Mouse (Mus musculus) urinary bladder, postnatal 4 days (tissue): Measurements from ENCODE around the gene Plekhg1.

Experiments
- DNase-seq, 2 experiments: peaks; one replicate each; pipeline ENCODE4 v3.0.0; 2021 to 2022; ENCODE audit warnings: low spot score in 2 of 2

The Plekhg1 gene

DNA sequence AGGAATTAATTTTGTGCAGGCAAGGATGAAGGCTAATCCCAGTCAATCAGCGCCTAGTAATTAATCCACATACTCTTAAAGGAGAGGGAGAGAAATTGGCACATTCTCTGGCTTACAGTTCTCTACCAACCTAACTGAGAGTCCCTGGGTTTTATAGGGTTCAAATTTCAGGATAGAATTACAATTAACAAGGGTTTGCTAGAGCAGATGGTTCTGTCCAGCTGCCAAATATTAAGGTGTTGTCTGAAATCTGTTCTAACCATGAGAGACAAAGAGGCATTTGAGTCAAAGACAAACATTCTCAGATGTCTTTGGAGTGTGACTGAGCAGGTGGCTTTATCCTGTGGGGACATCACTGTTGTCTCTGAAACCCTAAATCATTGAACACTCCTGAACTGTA lies 87.2 kb downstream of the Plekhg1 start:
- no peak for DNase-seq

DNA sequence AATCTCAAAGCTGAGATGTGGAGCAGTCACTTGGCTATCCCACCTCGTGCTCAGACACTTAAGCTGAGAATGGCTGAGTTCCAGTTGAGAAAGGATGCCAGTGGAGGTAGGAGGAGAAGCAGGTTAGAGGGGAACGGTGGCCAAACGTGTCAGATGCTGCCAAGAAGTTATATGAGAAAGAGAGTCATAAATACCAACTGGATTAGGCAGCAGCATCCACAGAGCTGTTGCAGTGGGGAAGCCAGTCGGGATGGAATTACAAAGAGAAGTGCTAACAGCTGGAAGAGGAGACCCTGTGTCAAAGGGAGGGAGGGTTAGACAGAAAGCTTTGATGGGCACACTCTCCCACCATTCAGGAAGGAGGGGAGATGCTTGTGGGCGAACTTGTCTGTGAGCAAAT lies 89.3 kb downstream of the Plekhg1 start:
- DNase-seq, result no peak

GRCm38 (mm10) chr10:3830618-3831017 lies 90.5 kb downstream of the Plekhg1 start:
- no peak for DNase-seq

DNA sequence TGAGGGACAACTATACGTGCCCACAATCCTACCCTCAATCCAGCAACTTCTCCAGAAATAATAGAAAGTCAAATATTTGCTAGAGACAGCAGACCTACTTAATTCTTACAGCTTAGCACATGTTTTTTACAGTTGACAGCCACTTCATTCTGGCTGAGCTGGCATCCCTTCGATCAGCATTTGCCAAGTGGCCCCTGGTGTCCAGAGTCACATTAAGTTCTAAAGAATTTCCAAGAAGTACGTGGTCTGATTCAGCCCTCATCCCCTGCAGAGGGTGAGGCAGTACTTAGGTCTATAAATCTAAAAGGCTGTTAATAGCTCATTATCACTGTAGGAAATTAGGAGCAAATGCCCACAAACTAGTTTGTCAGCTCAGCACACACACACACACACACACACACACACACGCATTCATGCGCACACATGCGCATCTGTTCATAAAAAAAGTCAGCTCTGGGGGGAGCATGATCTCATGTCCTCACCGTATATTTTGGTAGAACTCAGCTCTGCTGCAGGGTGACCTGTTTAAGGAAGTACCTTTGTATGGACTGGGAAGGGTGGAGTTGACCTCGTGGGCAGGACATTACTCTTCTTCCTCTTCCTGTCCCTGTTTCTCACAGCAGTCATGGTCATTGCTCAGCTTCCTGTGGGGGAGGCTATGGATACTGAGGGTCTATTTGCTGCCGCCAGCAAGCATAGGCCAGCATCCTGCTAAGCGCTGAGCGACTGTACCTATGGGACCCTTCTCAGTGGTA lies 91.6 kb downstream of the Plekhg1 start:
- DNase-seq, result no peak

DNA sequence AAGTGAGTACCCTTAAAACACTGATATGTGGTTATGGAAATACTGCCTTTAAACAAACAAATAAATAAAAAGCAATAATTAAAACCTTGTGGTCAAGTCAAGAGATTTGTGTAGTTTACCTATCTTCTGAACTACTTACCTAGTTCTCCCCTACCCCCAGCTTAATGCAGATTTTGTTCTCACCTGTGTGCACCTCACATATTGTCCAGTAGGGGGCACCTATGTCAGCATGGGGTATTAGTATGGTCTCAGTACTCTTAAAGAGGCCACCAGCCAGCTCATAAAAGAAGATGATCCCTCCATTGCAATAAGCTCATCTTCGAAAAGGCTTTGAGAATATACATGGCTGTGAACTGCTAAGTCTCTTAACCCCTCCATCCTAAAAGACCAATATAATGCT lies 93.9 kb downstream of the Plekhg1 start:
- DNase-seq, result no peak

GRCm38 (mm10) chr10:3834678-3835077 lies 94.5 kb downstream of the Plekhg1 start:
- no peak for DNase-seq

GRCm38 (mm10) chr10:3835616-3836015 lies 95.5 kb downstream of the Plekhg1 start:
- DNase-seq, result peak in 1 of 2 experiments; percentile 31

DNA sequence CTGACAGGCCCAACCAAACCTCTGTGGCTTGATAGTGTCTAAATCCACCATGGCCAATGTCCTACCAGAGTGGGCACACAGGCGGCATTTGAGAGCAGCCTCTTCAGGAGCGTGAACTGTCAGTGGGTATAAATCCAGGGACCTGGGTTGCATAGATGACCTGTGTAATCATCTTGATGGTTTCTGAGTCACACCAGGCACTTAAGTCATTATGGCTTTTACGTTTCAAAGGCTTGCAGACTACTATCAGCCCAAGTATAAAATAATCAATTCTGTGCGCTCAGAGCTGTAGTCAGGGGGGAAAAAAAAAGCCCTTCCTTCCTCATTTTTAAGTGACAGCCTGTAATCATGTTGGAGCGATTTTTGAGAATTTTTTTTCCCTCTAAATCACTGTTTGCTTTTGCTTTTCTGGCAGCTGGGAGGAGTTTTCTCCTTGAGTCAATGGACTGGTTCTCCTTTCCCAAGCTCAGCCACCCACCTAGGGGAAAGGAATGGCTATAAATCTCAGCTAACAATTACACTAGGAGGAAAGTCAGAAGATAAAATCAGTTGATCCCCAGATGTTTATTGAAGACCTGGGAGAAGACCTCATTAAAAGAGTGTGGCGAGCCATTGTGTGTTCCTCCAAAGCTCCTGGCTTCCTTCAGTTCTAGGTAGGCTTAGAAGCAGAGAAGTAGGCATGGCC lies 99.7 kb downstream of the Plekhg1 start:
- DNase-seq, result no peak

GRCm38 (mm10) chr10:3844430-3844829 lies 104.3 kb downstream of the Plekhg1 start:
- no peak for DNase-seq

GRCm38 (mm10) chr10:3847021-3847420 lies 106.9 kb downstream of the Plekhg1 start:
- DNase-seq, result peak in 1 of 2 experiments; percentile 35

DNA sequence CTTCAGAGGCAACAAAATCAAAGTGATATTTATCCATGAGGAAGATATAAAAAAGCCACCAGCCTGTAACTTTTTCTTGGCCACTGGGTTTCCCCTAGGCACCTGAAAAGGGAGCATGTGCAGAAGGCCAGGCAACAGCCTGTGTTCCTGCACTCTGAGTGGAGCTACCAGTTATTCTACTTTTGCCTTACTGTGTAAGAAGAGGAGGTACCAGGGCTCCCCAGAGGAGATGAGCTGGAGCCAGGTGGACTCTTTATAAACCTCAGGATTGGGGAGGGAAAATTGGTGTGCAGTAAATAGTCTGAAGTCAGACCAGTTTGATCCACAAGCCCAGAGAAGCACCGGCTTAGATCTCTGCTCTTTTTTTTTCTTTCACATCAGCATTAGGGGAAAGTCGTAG lies 111.3 kb downstream of the Plekhg1 start:
- no peak for DNase-seq

DNA sequence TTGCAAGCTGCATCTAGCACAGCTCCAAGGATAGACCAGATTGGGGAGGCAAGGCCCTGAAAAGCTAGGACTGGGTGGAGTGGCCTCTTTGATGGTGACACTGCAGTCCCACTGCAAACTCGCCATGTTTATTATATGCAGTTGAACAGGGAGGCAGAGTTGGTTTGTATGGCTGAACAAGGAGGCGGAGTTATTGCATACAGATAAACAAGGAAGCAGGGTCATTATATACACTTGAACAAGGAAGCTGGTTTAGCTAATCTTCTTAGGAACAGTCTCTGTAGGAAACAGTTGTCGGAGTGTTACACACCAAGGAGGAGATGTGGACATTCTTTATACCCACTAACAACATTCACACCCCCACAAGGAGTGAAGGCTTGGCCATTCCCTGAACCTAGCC lies 112.6 kb downstream of the Plekhg1 start:
- DNase-seq, result no peak

DNA sequence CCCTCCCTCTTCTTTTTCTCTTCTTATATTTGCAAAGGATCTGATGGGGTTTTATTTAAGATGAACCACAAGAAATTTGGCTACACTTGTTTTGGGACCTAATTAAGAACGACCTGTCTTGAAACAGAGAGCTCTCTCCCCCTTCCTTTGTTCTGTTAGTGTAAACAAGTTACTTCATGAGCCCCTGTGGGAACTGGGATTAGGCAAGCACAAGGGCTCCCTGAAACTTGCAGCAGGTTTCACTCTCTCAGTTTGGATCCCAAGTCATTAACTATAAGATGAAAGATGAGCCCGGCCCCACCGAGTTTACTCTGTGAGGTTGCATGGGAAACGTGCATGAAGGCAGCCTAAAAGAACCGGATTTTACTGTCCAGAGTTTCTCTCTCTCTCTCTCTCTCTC lies 117.7 kb downstream of the Plekhg1 start:
- no peak for DNase-seq

DNA sequence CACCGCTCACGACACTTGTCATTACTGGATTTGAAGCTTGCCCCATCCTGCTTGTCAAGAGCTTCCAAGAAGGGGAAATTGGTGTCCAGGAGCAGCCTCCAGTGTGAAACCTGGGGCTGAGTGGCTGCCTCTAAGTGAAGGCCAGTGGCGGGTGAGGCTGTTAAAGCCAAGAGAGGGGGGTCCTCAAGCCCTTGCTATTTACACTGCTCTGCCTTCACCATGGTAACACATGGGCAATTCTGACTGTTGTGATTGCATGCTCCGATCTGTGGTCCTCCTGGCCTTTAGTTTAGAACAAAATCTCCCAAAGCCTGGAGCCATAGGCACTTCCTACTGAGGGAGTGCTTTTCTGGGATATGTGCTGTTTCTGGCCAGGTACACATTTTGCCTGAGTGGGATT lies 118.3 kb downstream of the Plekhg1 start:
- DNase-seq, result no peak

- no peak for DNase-seq
Observed at GRCm38 (mm10) chr10:3858961-3859714, 119.0 kb downstream of the Plekhg1 start.

DNA sequence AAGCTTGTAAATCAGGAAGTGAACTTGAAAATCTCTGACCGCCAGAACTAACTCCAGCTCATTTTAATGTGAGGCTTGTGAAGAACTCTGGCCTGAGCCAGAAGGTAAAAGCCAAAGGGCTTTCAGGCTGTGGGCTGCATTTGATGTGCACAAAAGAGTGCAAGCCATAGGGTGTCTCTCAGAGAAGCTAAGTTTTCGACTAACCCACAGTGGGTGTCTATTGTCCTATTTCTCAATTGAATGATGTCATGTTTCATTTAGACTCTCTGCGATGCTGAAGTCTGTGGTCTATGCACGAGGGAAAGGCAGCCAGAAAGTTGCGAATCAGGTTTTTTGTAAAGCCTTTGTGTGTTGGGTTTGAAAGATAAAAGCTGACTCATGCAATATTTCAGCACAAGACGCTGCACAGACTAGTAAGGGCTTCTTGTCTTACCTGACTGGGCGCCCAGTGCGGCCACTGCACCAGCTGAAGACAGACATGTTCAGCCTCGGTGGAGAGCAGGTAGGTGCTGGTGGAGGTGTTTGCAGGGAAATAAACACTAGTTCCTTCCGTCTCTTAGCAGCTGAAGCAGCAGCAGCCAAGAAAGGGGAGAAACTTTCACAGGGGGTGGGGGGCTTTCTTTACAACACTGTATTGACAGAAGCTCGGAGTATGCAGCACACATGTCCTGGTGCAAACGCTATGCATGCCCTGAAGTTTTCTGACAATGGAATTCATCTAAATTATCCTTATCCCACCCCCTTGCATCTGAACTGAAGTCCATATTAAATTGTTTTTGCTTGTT lies 123.4 kb downstream of the Plekhg1 start:
- DNase-seq, result no peak

GRCm38 (mm10) chr10:3864196-3864540 lies 124.0 kb downstream of the Plekhg1 start:
- no peak for DNase-seq

- no peak for DNase-seq
Observed at GRCm38 (mm10) chr10:3867298-3867697, 127.1 kb downstream of the Plekhg1 start.

GRCm38 (mm10) chr10:3870828-3871227 lies 130.7 kb downstream of the Plekhg1 start:
- no peak for DNase-seq

- no peak for DNase-seq
Observed at GRCm38 (mm10) chr10:3873467-3873866, 133.3 kb downstream of the Plekhg1 start.

- no peak for DNase-seq
Observed at GRCm38 (mm10) chr10:3877852-3878535, 137.8 kb downstream of the Plekhg1 start.
